Mouse (Mus musculus) forebrain, postnatal 0 days (tissue): ENCODE results near the gene Gm10945. TPM values are rescaled to one million over a fixed set of nuclear protein-coding genes. Genes with fewer than 3 reads are reported as not detected.

Experiments
- ATAC-seq: fragments of 200-750 bp; cut with Nextera tagmentation; 2 replicates; pipeline ENCODE4 v1.8.0; 2017; ENCODE audit warnings: mild to moderate bottlenecking, moderate library complexity
- DNase-seq: peaks from one replicate; pipeline ENCODE4 v3.0.0-alpha.2; 2015
- H3K27ac ChIP-seq: fragments of 300-500 bp; sonication (generic); 2 replicates; pipeline ENCODE4 v1.5.1; 2014; ENCODE audit warnings: low read depth, mild to moderate bottlenecking, antibody characterized with exemption, low read length, moderate library complexity, mixed read lengths
- H3K27me3 ChIP-seq: fragments of 300-500 bp; sonication (generic); 2 replicates; pipeline ENCODE4 v1.6.1; 2014; ENCODE audit warnings: mild to moderate bottlenecking, low read length, mixed read lengths; ENCODE audit not compliant: insufficient read depth
- H3K36me3 ChIP-seq: fragments of 300-500 bp; sonication (generic); 2 replicates; pipeline ENCODE4 v1.6.1; 2014; ENCODE audit warnings: mild to moderate bottlenecking, moderate library complexity; ENCODE audit not compliant: insufficient read depth
- H3K4me1 ChIP-seq: fragments of 300-500 bp; sonication (generic); 2 replicates; pipeline ENCODE4 v1.6.1; 2014; ENCODE audit warnings: antibody characterized with exemption; ENCODE audit not compliant: insufficient read depth
- H3K4me2 ChIP-seq: fragments of 300-500 bp; sonication (generic); 2 replicates; pipeline ENCODE4 v1.6.1; 2014; ENCODE audit warnings: low read depth, mild to moderate bottlenecking, moderate library complexity
- H3K4me3 ChIP-seq: fragments of 300-500 bp; sonication (generic); 2 replicates; pipeline ENCODE4 v1.5.1; 2014; ENCODE audit warnings: low read depth, low read length, mixed read lengths
- H3K9ac ChIP-seq: fragments of 300-500 bp; sonication (generic); 2 replicates; pipeline ENCODE4 v1.6.1; 2014; ENCODE audit warnings: mild to moderate bottlenecking
- H3K9me3 ChIP-seq: fragments of 300-500 bp; sonication (generic); 2 replicates; pipeline ENCODE4 v1.6.1; 2016; ENCODE audit warnings: low read length
- CTCF ChIP-seq: sonication (generic); IDR thresholded peaks from 2 replicates; pipeline ENCODE4 v1.5.1; 2016; ENCODE audit warnings: antibody characterized with exemption, control low read depth, low read depth
- WGBS: fragments of 180-500 bp; shearing (Covaris S2); extraction: QIAGEN DNeasy Blood & Tissue Kit; methylation state at CpG from one replicate; pipeline ENCODE4 v1.1.7; 2014; 5-methylcytosine and 5-hydroxymethylcytosine counted together
- polyA plus RNA-seq: library from polyadenylated mRNA; unstranded; fragments of >200 nt; fragmentation: Nextera tagmentation; extraction: Ambion mirVana; gene quantifications from 2 replicates; pipeline ENCODE4 v1.2.1, GENCODE M21; 2015
- total RNA-seq: library from RNA; depleted of rRNA; stranded (reverse); fragments of >200 nt; gene quantifications from 2 replicates; pipeline ENCODE4 v1.2.3, GENCODE M21; 2014; rRNA removed

Gm10945 gene
- total and polyA plus RNA-seq, 2 experiments from 2014 or later, result not detected

DNA sequence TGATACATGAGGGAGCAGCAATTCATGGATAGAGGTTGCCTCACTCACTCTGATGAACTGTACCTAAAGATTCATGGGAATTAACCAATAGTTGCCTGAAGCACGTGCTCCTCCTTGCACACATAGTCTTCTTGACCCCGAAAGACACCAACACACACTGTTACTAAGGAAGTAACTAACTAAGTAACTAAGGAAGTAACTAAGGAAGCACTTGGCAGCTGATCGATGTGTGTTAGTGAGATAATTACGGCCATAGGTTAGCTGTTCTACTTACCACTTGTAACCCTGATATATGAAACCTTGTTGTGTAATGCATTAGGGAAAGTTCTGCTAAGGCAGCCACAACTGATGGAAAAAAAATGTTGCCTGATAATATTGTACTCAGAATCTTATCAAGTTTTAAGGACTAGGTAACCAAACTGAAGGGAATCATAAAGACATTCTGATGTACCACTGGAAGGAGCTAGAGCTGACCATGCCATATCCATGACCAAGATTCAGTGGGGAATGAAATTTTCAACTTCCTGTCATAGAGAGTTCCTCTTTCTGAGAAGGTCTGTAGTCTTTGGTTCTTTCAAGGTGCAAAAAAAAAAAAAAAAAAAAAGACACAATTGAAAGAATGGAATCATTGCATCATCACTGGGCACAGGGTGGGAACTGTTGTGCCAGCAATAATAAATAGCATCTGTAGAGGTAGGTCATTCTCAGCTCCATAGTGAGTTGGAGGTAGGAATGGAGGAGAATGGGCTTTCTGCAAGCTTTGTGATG is 44.2 kb downstream of the Gm10945 start:
- no peak for TF ChIP-seq CTCF
- no peak for ATAC-seq
- Histone ChIP-seq H3K27ac (no peak overlapping the region), H3K9me3 (no peaks in the 10 kb centered on the region), H3K4me3 (no peak overlapping the region), H3K27me3 (no peaks in the 10 kb centered on the region), H3K4me2 (no peak overlapping the region), H3K36me3 (no peaks in the 10 kb centered on the region), H3K4me1 (no peaks in the 10 kb centered on the region), H3K9ac (no peak overlapping the region)
- no peak for DNase-seq
- 86% methylated on average over 4 of the region's 4 CpGs for WGBS

DNA sequence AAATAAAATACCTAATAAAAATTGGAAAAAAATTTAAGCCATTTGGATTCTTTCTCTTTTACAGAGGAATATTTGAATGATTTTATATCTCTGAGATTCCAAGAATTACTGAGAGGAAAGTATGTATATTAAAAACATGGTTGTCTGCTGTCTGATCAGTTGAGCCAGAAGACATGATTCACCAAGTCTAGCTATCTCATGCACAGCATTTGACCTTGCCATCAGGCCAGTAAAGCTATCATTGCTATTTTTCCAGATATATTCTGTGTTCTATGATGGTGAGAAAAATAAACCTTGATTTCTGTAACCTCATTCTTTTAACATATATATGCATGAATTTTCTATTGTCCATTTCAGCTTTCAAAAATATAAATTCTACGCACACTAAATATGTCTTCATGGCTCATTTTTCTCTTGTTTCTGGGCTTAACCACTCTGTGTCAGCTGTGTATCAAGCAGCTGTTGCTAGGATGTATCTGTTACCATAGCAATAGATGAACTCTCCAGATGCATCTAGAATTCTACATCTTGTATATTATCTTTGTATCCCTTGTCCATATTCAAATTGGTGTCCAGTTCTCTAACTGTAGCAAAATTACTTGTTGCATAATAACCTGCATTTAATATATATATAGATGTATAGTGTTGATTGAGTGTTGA is 56.2 kb downstream of the Gm10945 start:
- H3K27me3 ChIP-seq, result no peaks in the 10 kb centered on the region
- H3K9me3 ChIP-seq, result no peaks in the 10 kb centered on the region
- no peak overlapping the region for H3K9ac ChIP-seq
- no peaks in the 10 kb centered on the region for H3K4me1 ChIP-seq
- 88% methylated on average over 1 of the region's 1 CpGs for WGBS
- ATAC-seq (peak; percentile 83), DNase-seq (no peak)
- H3K27ac ChIP-seq, result no peak overlapping the region
- H3K36me3 ChIP-seq, result no peaks in the 10 kb centered on the region
- H3K4me3 ChIP-seq, result no peak overlapping the region
- H3K4me2 ChIP-seq, result no peak overlapping the region
- no peak for TF ChIP-seq CTCF

- 51% methylated on average over 13 of the region's 13 CpGs for WGBS
- H3K4me3 ChIP-seq, result no peak overlapping the region
- H3K27ac ChIP-seq, result no peak overlapping the region
- TF ChIP-seq CTCF, result peak; percentile 80
- H3K27me3 ChIP-seq, result no peaks in the 10 kb centered on the region
- no peaks in the 10 kb centered on the region for H3K4me1 ChIP-seq
- H3K9ac ChIP-seq, result no peak overlapping the region
- 0 out of 2 replicates have a peak overlapping the region, but pooled peaks have one; percentile 13 for H3K4me2 ChIP-seq
- H3K9me3 ChIP-seq, result no peaks in the 10 kb centered on the region
- ATAC-seq (peak; percentile 60), DNase-seq (peak; percentile 79)
- no peaks in the 10 kb centered on the region for H3K36me3 ChIP-seq
These were observed 67.2 kb downstream of the Gm10945 start for GRCm38 (mm10) chr10:6694218-6694850.

Other genes with a start within 250 kb of the Gm10945 start
- gene Oprm1, start 3.3 kb downstream of the Gm10945 start, total RNA-seq, result 10.4 and 12.3 TPM in 2 replicates
- gene Oprm1, start 3.3 kb downstream of the Gm10945 start, polyA plus RNA-seq, result 0.78 and 2.4 TPM in 2 replicates